Mouse (Mus musculus) embryonic facial prominence, embryonic 12.5 days (tissue): ENCODE measurements around the gene Gm9944. TPM values are rescaled to one million over a fixed set of nuclear protein-coding genes. Genes with fewer than 3 reads are reported as not detected.

Source experiments
- ATAC-seq: fragments of 200-750 bp; cut with Nextera tagmentation; 2 replicates; pipeline ENCODE4 v1.8.0; 2017; ENCODE audit not compliant: insufficient number of reproducible peaks, insufficient read depth, low FRiP score, low TSS enrichment
- H3K27ac ChIP-seq: fragments of 300-500 bp; sonication (generic); 2 replicates; pipeline ENCODE4 v1.5.1; 2016; ENCODE audit warnings: mild to moderate bottlenecking
- H3K27me3 ChIP-seq: fragments of 300-500 bp; sonication (generic); 2 replicates; pipeline ENCODE4 v1.6.1; 2016; ENCODE audit warnings: mild to moderate bottlenecking, moderate library complexity
- H3K36me3 ChIP-seq: fragments of 300-500 bp; sonication (generic); 2 replicates; pipeline ENCODE4 v1.6.1; 2016; ENCODE audit warnings: mild to moderate bottlenecking
- H3K4me1 ChIP-seq: fragments of 300-500 bp; sonication (generic); 2 replicates; pipeline ENCODE4 v1.6.1; 2016
- H3K4me2 ChIP-seq: fragments of 300-500 bp; sonication (generic); replicated peaks from 2 replicates; pipeline ENCODE4 v1.6.1; 2016; ENCODE audit warnings: mild to moderate bottlenecking, moderate library complexity
- H3K4me3 ChIP-seq: fragments of 300-500 bp; sonication (generic); 2 replicates; pipeline ENCODE4 v1.5.1; 2016; ENCODE audit warnings: mild to moderate bottlenecking
- H3K9ac ChIP-seq: fragments of 300-500 bp; sonication (generic); 2 replicates; pipeline ENCODE4 v1.6.1; 2016; ENCODE audit warnings: mild to moderate bottlenecking, moderate library complexity
- H3K9me3 ChIP-seq: fragments of 300-500 bp; sonication (generic); 2 replicates; pipeline ENCODE4 v1.6.1; 2016; ENCODE audit warnings: mild to moderate bottlenecking, moderate library complexity
- WGBS: fragments of 180-500 bp; shearing (Covaris S2); methylation state at CpG from one replicate; pipeline ENCODE4 v1.1.7; 2016; 5-methylcytosine and 5-hydroxymethylcytosine counted together
- polyA plus RNA-seq: library from polyadenylated mRNA; unstranded; fragments of >200 nt; fragmentation: Nextera tagmentation; extraction: Ambion mirVana; gene quantifications from 2 replicates; pipeline ENCODE4 v1.2.1, GENCODE M21; 2016

Gm9944 gene
- polyA plus RNA-seq, 1 experiment from 2014 or later: not detected

DNA sequence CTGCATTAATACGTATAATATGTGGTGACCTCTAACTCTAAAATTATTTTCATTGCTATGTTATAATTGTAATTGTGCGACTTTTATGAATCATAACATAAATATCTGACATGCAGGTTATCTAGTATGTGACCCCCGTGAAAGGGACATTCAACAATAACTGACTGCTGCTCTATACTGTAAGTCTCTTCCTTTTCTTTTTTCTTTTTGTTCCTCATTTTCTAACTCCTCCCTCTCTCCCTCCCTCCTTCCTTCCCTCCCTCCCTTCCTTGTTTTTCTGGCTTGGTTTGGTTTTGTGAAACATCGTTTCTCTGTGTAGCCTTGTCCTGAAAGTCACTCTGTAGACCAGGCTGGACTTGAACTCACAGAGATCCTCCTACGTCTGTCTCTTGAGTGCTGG, 28.5 kb downstream of the Gm9944 start:
- H3K27me3 ChIP-seq: no peaks in the 10 kb centered on the region
- no peak overlapping the region for H3K27ac ChIP-seq
- H3K9ac ChIP-seq: no peak overlapping the region
- no peak overlapping the region for H3K4me2 ChIP-seq
- 76% methylated on average over 5 of the region's 5 CpGs for WGBS
- H3K36me3 ChIP-seq: no peaks in the 10 kb centered on the region
- ATAC-seq: no peak
- H3K9me3 ChIP-seq: peaks cover 3% of the 10 kb centered on the region; the same call in 1 of the 2 replicates
- H3K4me1 ChIP-seq: no peaks in the 10 kb centered on the region
- no peak overlapping the region for H3K4me3 ChIP-seq

DNA sequence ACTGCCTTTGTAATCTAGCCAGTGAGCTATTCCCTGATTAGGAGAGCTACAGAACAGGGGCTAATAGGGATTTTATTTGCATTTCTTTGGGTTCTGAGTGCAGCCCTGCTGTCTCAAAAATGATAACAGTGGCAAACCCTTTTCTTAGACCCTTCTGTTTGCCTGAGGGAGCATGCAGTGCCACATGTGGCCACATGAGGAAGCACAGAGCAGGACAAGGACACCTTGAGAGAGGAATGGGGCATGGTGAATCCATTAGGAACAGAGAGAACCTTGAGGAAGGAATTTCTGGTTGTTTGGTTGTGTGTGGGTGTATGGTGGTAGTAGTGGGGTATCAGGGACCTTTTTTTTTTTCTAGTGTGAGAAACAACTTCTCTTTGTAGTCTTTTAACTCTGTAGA, 32.5 kb downstream of the Gm9944 start:
- Histone ChIP-seq H3K9ac (no peak overlapping the region), H3K27ac (no peak overlapping the region), H3K27me3 (no peaks in the 10 kb centered on the region), H3K9me3 (peaks cover 5% of the 10 kb centered on the region; the same call in 1 of the 2 replicates), H3K4me2 (no peak overlapping the region), H3K36me3 (no peaks in the 10 kb centered on the region), H3K4me1 (no peaks in the 10 kb centered on the region), H3K4me3 (no peak overlapping the region)
- no peak for ATAC-seq

DNA sequence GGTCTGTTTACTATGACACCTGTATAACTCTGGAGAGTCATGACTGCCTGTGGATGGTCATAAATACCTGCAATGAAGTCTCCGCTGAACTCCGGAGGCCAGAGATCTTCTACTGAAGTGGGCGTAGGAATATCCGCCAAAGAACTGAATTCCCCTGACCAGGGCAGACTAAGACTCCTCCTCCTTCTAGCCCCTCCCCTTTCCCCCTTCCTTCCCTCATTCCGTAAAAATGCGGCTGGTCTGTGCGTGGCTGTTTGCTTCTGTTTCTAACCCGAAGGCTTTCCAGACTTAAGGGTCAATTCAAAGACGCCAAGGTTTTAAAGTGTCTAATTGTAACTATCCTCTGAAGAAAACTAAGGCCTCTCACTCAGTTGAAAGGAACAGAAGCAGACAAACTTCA, 44.8 kb downstream of the Gm9944 start, which contains the start of gene Pramef12:
Gene Pramef12, minus strand, starts transcription at position 175 of the 400 bp plus-strand sequence.
- Histone ChIP-seq H3K27me3 (no peaks in the 10 kb centered on the region), H3K4me3 (no peak within 1 kb of the TSS), H3K27ac (no peak within 1 kb of the TSS), H3K4me2 (no peak within 1 kb of the TSS), H3K36me3 (no peaks in the 10 kb centered on the region), H3K4me1 (no peaks in the 10 kb centered on the region), H3K9me3 (no peaks in the 10 kb centered on the region), H3K9ac (no peak within 1 kb of the TSS)
- no peak for ATAC-seq
- WGBS: 68% methylated on average over 9 of the region's 9 CpGs

DNA sequence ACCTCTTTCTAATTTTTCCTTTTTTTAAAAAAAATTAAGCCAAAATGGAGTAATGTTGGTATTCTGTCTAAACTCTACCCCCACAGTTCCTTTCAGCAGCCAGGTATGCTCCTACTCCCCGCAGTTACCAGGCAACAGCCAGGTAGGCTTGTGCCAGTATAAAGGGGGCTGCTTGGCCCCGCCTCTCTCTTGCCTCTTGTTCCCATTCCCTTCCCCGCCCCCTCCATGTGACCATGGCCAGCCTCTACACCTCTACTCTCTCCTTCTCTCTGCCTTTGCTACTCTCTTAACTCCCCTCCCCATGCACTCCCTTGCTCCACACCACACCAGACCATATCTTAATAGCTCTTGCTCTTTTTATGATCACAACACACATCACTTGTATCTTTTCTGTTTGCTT, 46.9 kb downstream of the Gm9944 start:
- Histone ChIP-seq H3K4me1 (no peaks in the 10 kb centered on the region), H3K9ac (no peak overlapping the region), H3K36me3 (no peaks in the 10 kb centered on the region), H3K4me3 (no peak overlapping the region), H3K27ac (no peak overlapping the region), H3K27me3 (no peaks in the 10 kb centered on the region), H3K4me2 (no peak overlapping the region), H3K9me3 (no peaks in the 10 kb centered on the region)
- ATAC-seq: no peak
- 53% methylated on average over 3 of the region's 3 CpGs for WGBS

DNA sequence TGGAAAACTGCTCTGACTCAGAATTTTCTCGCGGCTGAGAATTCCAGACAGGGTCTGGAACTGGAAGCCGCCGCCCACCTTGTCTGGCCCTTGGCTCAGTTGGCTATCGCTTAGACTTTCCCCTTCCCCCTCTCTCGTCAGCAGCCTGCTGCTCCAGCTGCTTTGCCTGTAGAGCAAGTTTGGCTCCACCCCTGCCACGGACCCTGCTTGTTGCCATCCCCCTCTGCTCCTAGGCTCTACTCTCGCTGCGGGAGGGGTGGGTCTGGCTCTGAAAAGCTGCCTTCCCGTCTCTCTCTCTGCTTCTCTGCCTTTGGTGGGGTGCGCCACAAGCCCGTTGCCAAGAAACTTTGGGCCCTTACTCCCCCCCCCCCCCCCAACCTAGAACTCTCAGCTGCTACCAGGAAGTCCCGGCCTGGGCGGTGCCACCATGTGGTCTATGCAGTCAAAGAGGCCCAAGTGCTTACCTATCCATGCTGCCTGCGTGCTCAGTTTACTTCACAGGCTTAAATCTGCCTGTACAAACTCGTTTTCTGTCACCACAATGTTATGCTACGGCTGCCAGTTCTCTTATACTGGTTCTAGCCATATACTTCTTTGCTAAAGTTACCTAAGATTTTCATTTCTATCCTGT, 48.5 kb downstream of the Gm9944 start:
- Histone ChIP-seq H3K9me3 (no peaks in the 10 kb centered on the region), H3K4me3 (peak overlapping the region; percentile 28), H3K9ac (no peak overlapping the region), H3K27ac (peak overlapping the region; percentile 57; the same call in 1 of the 2 replicates), H3K4me1 (no peaks in the 10 kb centered on the region), H3K36me3 (no peaks in the 10 kb centered on the region), H3K27me3 (no peaks in the 10 kb centered on the region), H3K4me2 (peak overlapping the region; percentile 46)
- 8% methylated on average over 17 of the region's 17 CpGs for WGBS
- peak; percentile 76 for ATAC-seq

Other genes with a start within 250 kb of the Gm9944 start
- not detected in 2 replicates for gene C87977, start 240.0 kb downstream of the Gm9944 start, polyA plus RNA-seq
- not detected in 2 replicates for gene Pramel5, start 172.8 kb downstream of the Gm9944 start, polyA plus RNA-seq
- gene Gm13128, start 123.1 kb downstream of the Gm9944 start, polyA plus RNA-seq: not detected in 2 replicates
- gene Gm13119, start 95.4 kb downstream of the Gm9944 start, polyA plus RNA-seq: not detected in 2 replicates
- gene Pramef20, start 75.4 kb downstream of the Gm9944 start, polyA plus RNA-seq: not detected in 2 replicates
- 0.14 TPM in 1 of 2 replicates, not detected in the other for gene Pramef12, start 44.9 kb downstream of the Gm9944 start, polyA plus RNA-seq
- not detected in 2 replicates for gene 1700012P22Rik, start 14.5 kb downstream of the Gm9944 start, polyA plus RNA-seq
- not detected in 2 replicates for gene Aadacl3, start 10.4 kb upstream of the Gm9944 start, polyA plus RNA-seq
- not detected in 2 replicates for gene 9430007A20Rik, start 66.5 kb upstream of the Gm9944 start, polyA plus RNA-seq
- gene Gm13124, start 111.8 kb upstream of the Gm9944 start, polyA plus RNA-seq: not detected in 2 replicates
- not detected in 2 replicates for gene Aadacl4, start 160.4 kb upstream of the Gm9944 start, polyA plus RNA-seq
- gene Gm436, start 233.1 kb upstream of the Gm9944 start, polyA plus RNA-seq: not detected in 2 replicates